Comparison of ENCODE assay signal across 22 mouse cellular contexts in the genomic region with DNA sequence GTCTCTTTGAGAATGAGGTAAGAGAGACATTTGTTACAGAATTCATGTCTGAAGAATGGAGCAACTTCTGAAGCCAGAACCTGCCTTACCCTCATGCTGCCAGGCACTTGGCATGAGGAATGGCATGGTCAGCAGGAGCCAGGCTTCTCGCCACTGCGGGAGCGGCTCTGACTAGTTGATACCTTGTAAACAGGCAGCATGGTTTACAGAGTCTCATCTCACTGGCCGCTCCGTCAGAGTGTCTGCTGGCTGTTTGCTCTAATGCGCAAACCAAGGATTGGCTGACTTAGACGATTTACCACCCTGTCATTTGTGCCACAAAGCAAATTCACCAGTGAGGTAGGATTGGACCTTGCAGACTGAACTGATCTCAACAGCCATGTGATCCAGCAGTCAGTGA.
"Had no signal": no experiment of that assay in that cellular context is flagged by ENCODE, and none has a peak within 500 bp of the region (broad histone marks: within the 10 kb centered on the region; RNA-seq: fewer than 3 reads in every experiment).

No protein-coding gene starts in this region.

- H3K4me1 ChIP-seq: midbrain, embryonic 12.5 days; midbrain, embryonic 15.5 days had no signal

- H3K9me3 ChIP-seq: limb, embryonic 10.5 days; limb, embryonic 13.5 days; liver, embryonic 12.5 days; liver, embryonic 15.5 days; lung, embryonic 15.5 days; megakaryocyte, embryonic 14.5 days; midbrain, embryonic 12.5 days; midbrain, embryonic 15.5 days; neural tube, embryonic 12.5 days; neural tube, embryonic 15.5 days had no signal

- H3K4me3 ChIP-seq: layer of hippocampus, adult 2 months; limb, embryonic 10.5 days; limb, embryonic 13.5 days; liver, embryonic 12.5 days; liver, embryonic 15.5 days; lung, embryonic 15.5 days; megakaryocyte, embryonic 14.5 days; midbrain, embryonic 12.5 days; midbrain, embryonic 15.5 days; neural tube, embryonic 12.5 days; neural tube, embryonic 15.5 days had no signal

- H3K9ac ChIP-seq: limb, embryonic 13.5 days; liver, embryonic 12.5 days; liver, embryonic 15.5 days; lung, embryonic 15.5 days; midbrain, embryonic 12.5 days; midbrain, embryonic 15.5 days; neural tube, embryonic 12.5 days; neural tube, embryonic 15.5 days had no signal

- H3K36me3 ChIP-seq: midbrain, embryonic 15.5 days; neural tube, embryonic 15.5 days had no signal

- DNase-seq: kidney, postnatal 25 days; layer of hippocampus, adult 9-11 months; liver; lung, adult 18-20 months; lung, postnatal 10 days; lung, postnatal 36 days; retina, postnatal 1 day; right cerebral cortex, postnatal 25 days; thymus, adult 18-20 months; thymus, postnatal 36 days had no signal

- H3K27me3 ChIP-seq: limb, embryonic 13.5 days; liver, embryonic 12.5 days; liver, embryonic 15.5 days; lung, embryonic 15.5 days; megakaryocyte, embryonic 14.5 days; midbrain, embryonic 12.5 days; midbrain, embryonic 15.5 days; neural tube, embryonic 12.5 days; neural tube, embryonic 15.5 days had no signal

- H3K4me2 ChIP-seq: limb, embryonic 13.5 days; liver, embryonic 12.5 days; liver, embryonic 15.5 days; lung, embryonic 15.5 days; midbrain, embryonic 12.5 days; midbrain, embryonic 15.5 days; neural tube, embryonic 12.5 days; neural tube, embryonic 15.5 days had no signal

- ATAC-seq: liver, embryonic 12.5 days; midbrain, embryonic 15.5 days had no signal

- H3K27ac ChIP-seq: kidney, postnatal 0 days; layer of hippocampus, adult 2 months; limb, embryonic 10.5 days; limb, embryonic 13.5 days; liver, embryonic 12.5 days; liver, embryonic 15.5 days; lung, embryonic 15.5 days; midbrain, embryonic 12.5 days; midbrain, embryonic 15.5 days; neural tube, embryonic 12.5 days; neural tube, embryonic 15.5 days had no signal
